Mouse (Mus musculus): ENCODE measurements at regions not wholly inside any gene's neighbourhood (a gene's known extent, or its start where the extent isn't known, plus 50 kb on each side); places are given as distances from the start of the nearest gene placed in this dataset.
A peak's percentile ranks its signal among the peaks of the same experiment; 100 is the strongest.

DNA sequence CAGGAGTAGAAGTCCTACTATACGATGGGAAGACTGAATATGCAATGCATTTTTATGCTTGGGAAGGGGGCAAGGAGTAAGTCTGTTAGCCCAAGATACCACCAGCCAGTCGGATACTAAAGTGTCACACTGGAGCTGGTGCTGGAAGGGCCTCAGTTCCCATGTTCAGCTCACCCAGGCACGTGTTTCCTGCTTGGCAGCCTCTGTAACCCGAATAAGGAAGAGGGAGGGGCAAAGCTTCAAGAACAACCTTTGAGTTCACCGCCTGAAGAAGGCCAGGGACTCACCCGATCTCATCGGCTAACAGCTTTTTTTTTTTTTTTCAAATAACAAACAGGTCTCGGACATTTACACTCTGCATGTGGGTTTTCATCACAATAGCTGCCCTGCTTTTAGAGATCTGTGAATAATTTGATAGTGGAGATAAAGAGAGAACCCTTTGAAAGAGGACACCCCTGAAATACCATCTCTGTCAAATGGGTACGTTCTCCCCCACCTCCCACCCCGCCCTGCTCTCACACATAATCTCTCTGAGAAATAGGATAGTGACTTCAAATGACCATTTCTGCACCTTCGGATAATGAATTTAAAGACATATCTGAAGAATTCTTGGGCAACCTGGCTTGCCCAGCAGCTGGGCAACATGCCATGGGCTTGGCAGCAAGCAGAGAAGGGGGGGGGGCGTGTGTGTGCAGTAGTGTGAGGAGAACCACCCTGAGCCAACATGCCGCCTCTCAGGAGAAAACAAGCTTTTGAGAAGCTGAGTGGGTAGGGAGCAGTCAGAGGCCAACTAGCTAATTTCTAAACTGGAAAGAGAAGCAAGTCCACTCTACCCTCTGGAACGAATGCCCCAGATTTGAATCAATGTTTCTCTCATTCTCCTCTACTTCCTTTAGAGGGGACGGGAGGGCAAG, 115.1 kb downstream of the Gm10260 start:
- Histone ChIP-seq H3K4me3 (ENCODE audit: low read length) (no peak overlapping the region), H3K4me2 (ENCODE audit: low read depth, low read length) (peak overlapping the region; percentile 18; the same call in 1 of the 2 replicates), H3K27me3 (ENCODE audit: control insufficient read depth, insufficient read depth, low read depth, low read length) (no peaks in the 10 kb centered on the region), H3K9me3 (ENCODE audit: control insufficient read depth, low read length) (no peaks in the 10 kb centered on the region; the same call in 1 of the 2 replicates), H3K4me1 (replicated peaks; ENCODE audit: control insufficient read depth, insufficient read depth, low read length) (peaks cover 19% of the 10 kb centered on the region), H3K27ac (ENCODE audit: low read length) (peak overlapping the region; percentile 70), H3K36me3 (ENCODE audit: control insufficient read depth, insufficient read depth, low read length) (no peaks in the 10 kb centered on the region), H3K9ac (ENCODE audit: low read length) (no peak overlapping the region)
- 29% methylated on average over 15 of the region's 15 CpGs for WGBS
- ATAC-seq (ENCODE audit: low read depth) = peak; percentile 88

DNA sequence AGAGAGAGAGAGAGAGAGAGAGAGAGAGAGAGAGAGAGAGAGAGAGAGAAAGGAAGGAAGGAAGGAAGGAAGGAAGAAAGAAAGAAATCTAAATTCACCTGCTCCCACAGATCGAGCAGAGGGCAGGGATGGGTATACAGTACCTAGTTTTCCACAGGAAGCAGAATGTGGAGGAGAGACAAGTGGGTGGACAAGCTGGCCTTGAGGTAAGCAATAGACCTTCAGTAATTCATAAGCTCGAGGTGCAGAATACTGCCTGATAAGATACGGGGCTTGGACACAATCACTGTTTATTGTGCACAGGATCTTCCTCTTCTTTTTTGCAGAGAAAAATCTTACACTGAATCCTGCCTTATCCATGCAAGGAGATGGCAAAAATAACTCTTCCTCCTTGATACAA, 120.2 kb downstream of the Gm10260 start:
- Histone ChIP-seq H3K4me1 (replicated peaks; ENCODE audit: control insufficient read depth, insufficient read depth, low read length) (peaks cover 11% of the 10 kb centered on the region), H3K27ac (ENCODE audit: low read length) (no peak overlapping the region), H3K9ac (ENCODE audit: low read length) (no peak overlapping the region), H3K27me3 (ENCODE audit: control insufficient read depth, insufficient read depth, low read depth, low read length) (no peaks in the 10 kb centered on the region), H3K36me3 (ENCODE audit: control insufficient read depth, insufficient read depth, low read length) (no peaks in the 10 kb centered on the region), H3K9me3 (ENCODE audit: control insufficient read depth, low read length) (no peaks in the 10 kb centered on the region; the same call in 1 of the 2 replicates), H3K4me2 (ENCODE audit: low read depth, low read length) (no peak overlapping the region), H3K4me3 (ENCODE audit: low read length) (no peak overlapping the region)
- WGBS = 56% methylated on average over 3 of the region's 3 CpGs
- ATAC-seq (ENCODE audit: low read depth) = no peak

GRCm38 (mm10) chr13:97639656-97640055, 120.8 kb downstream of the Gm10260 start:
- 63% methylated on average over 3 of the region's 3 CpGs for WGBS
- no peak for ATAC-seq (ENCODE audit: low read depth)
- H3K9ac ChIP-seq (ENCODE audit: low read length) = no peak overlapping the region
- no peaks in the 10 kb centered on the region for H3K36me3 ChIP-seq (ENCODE audit: control insufficient read depth, insufficient read depth, low read length)
- peaks cover 5% of the 10 kb centered on the region for H3K4me1 ChIP-seq (replicated peaks; ENCODE audit: control insufficient read depth, insufficient read depth, low read length)
- no peaks in the 10 kb centered on the region; the same call in 1 of the 2 replicates for H3K9me3 ChIP-seq (ENCODE audit: control insufficient read depth, low read length)
- no peaks in the 10 kb centered on the region for H3K27me3 ChIP-seq (ENCODE audit: control insufficient read depth, insufficient read depth, low read depth, low read length)
- H3K4me2 ChIP-seq (ENCODE audit: low read depth, low read length) = no peak overlapping the region
- no peak overlapping the region for H3K27ac ChIP-seq (ENCODE audit: low read length)
- H3K4me3 ChIP-seq (ENCODE audit: low read length) = no peak overlapping the region

DNA sequence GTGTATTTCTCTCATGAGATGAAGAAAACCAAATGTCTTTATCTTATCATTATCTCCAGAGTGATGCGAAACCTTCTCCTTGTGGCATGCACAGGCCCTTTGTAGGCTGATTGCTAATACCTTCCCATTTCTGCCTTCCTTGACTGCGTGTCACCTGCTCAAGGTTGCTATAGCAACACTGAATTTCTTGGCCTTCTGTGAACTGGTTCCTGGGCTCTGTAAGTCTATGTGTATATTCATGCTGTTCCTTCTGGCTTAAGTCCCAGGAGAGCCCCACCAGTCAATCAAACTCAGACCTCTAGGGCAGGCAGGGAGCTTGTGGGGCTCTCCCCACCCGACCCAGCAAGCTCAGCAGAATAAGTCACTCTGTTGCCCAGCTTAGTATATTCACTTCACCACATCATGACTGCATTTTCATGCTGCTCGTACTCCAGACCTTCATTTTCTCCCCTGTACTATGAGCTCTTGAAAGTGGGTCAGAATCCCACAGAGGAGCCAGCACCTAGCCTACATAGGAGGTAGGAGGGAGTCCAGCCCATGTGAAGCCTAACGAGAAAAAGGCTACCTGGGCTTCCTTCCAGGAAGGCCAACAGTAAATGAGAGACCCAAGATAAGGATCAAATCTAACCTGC, 121.9 kb downstream of the Gm10260 start:
- H3K4me3 ChIP-seq (ENCODE audit: low read length) = no peak overlapping the region

DNA sequence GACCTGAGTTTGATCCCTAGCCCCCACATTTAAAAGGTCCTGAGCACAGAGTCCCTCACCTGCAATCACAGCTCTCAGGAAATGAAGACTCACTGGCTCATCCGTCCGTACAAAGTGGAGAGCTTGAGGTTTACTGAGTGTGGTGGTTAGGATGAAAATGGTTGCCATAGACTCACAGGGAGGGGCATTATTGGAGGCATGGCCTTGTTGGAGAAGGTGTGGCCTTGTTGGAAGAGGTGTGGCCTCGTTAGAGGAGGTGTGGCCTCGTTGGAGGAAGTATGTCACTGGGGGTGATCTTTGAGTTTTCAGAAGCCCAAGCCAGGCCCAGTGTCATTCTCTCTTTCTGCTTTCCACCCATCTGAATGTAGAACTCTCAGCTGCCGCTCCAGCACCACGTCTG, 122.9 kb downstream of the Gm10260 start:
- ATAC-seq (ENCODE audit: low read depth) = no peak
- Histone ChIP-seq H3K27me3 (ENCODE audit: control insufficient read depth, insufficient read depth, low read depth, low read length) (no peaks in the 10 kb centered on the region), H3K9me3 (ENCODE audit: control insufficient read depth, low read length) (no peaks in the 10 kb centered on the region), H3K4me2 (ENCODE audit: low read depth, low read length) (no peak overlapping the region), H3K4me3 (ENCODE audit: low read length) (no peak overlapping the region), H3K36me3 (ENCODE audit: control insufficient read depth, insufficient read depth, low read length) (no peaks in the 10 kb centered on the region), H3K27ac (ENCODE audit: low read length) (no peak overlapping the region), H3K9ac (ENCODE audit: low read length) (no peak overlapping the region), H3K4me1 (replicated peaks; ENCODE audit: control insufficient read depth, insufficient read depth, low read length) (peaks cover 10% of the 10 kb centered on the region)
- WGBS = 86% methylated on average over 6 of the region's 6 CpGs

More for the DNA sequence above, 121.9 kb downstream of the Gm10260 start:
- no peaks in the 10 kb centered on the region for H3K9me3 ChIP-seq (ENCODE audit: control insufficient read depth, low read length)
- H3K27ac ChIP-seq (ENCODE audit: low read length) = no peak overlapping the region
- ATAC-seq (ENCODE audit: low read depth) = peak; percentile 78
- 52% methylated on average over 5 of the region's 5 CpGs for WGBS
- no peak overlapping the region for H3K4me2 ChIP-seq (ENCODE audit: low read depth, low read length)
- no peaks in the 10 kb centered on the region for H3K36me3 ChIP-seq (ENCODE audit: control insufficient read depth, insufficient read depth, low read length)
- peaks cover 10% of the 10 kb centered on the region for H3K4me1 ChIP-seq (replicated peaks; ENCODE audit: control insufficient read depth, insufficient read depth, low read length)
- H3K9ac ChIP-seq (ENCODE audit: low read length) = no peak overlapping the region
- H3K27me3 ChIP-seq (ENCODE audit: control insufficient read depth, insufficient read depth, low read depth, low read length) = no peaks in the 10 kb centered on the region

- WGBS = 52% methylated on average over 8 of the region's 8 CpGs
- no peak overlapping the region for H3K4me3 ChIP-seq (ENCODE audit: low read length)
- H3K27me3 ChIP-seq (ENCODE audit: control insufficient read depth, insufficient read depth, low read depth, low read length) = no peaks in the 10 kb centered on the region
- no peak overlapping the region for H3K4me2 ChIP-seq (ENCODE audit: low read depth, low read length)
- H3K27ac ChIP-seq (ENCODE audit: low read length) = 0 out of 2 replicates have a peak overlapping the region, but pooled peaks have one; percentile 1
- H3K36me3 ChIP-seq (ENCODE audit: control insufficient read depth, insufficient read depth, low read length) = no peaks in the 10 kb centered on the region
- peaks cover 10% of the 10 kb centered on the region for H3K4me1 ChIP-seq (replicated peaks; ENCODE audit: control insufficient read depth, insufficient read depth, low read length)
- ATAC-seq (ENCODE audit: low read depth) = peak; percentile 34; the same call in 1 of the 2 replicates
- no peak overlapping the region for H3K9ac ChIP-seq (ENCODE audit: low read length)
- no peaks in the 10 kb centered on the region for H3K9me3 ChIP-seq (ENCODE audit: control insufficient read depth, low read length)
Observed at GRCm38 (mm10) chr13:97634041-97634788, 126.2 kb downstream of the Gm10260 start.

DNA sequence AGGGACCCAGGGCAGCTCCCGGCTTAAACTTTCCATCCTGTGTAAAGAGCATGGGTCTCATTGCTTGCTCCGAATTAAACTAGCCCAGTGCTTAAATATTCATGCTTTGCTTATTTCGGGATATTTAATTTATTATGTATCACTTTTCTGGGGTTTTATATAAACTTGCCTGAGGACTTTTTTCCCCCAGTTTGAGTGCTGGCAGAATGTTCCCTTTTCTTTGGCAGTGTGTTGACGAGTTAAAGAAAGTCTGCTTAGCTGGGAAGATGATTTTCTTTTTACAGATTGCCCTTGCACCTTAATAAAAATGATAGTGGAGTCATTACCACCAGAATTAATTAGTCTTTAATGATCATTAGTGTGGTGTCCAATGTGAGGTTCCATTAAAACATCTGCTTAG, 126.9 kb downstream of the Gm10260 start:
- H3K4me3 ChIP-seq (ENCODE audit: low read length) = no peak overlapping the region
- H3K4me2 ChIP-seq (ENCODE audit: low read depth, low read length) = no peak overlapping the region
- no peaks in the 10 kb centered on the region for H3K9me3 ChIP-seq (ENCODE audit: control insufficient read depth, low read length)
- no peak overlapping the region; the same call in 1 of the 2 replicates for H3K27ac ChIP-seq (ENCODE audit: low read length)
- no peak overlapping the region for H3K9ac ChIP-seq (ENCODE audit: low read length)
- WGBS = 53% methylated on average over 4 of the region's 4 CpGs
- peaks cover 6% of the 10 kb centered on the region; the same call in 1 of the 2 replicates for H3K4me1 ChIP-seq (replicated peaks; ENCODE audit: control insufficient read depth, insufficient read depth, low read length)
- no peaks in the 10 kb centered on the region for H3K36me3 ChIP-seq (ENCODE audit: control insufficient read depth, insufficient read depth, low read length)
- H3K27me3 ChIP-seq (ENCODE audit: control insufficient read depth, insufficient read depth, low read depth, low read length) = no peaks in the 10 kb centered on the region
- no peak for ATAC-seq (ENCODE audit: low read depth)

GRCm38 (mm10) chr13:97631872-97632402, 128.5 kb downstream of the Gm10260 start:
- Histone ChIP-seq H3K36me3 (ENCODE audit: control insufficient read depth, insufficient read depth, low read length) (no peaks in the 10 kb centered on the region), H3K9ac (ENCODE audit: low read length) (no peak overlapping the region), H3K4me2 (ENCODE audit: low read depth, low read length) (no peak overlapping the region), H3K9me3 (ENCODE audit: control insufficient read depth, low read length) (no peaks in the 10 kb centered on the region), H3K4me3 (ENCODE audit: low read length) (no peak overlapping the region), H3K4me1 (replicated peaks; ENCODE audit: control insufficient read depth, insufficient read depth, low read length) (peaks cover 6% of the 10 kb centered on the region; the same call in 1 of the 2 replicates), H3K27ac (ENCODE audit: low read length) (no peak overlapping the region), H3K27me3 (ENCODE audit: control insufficient read depth, insufficient read depth, low read depth, low read length) (no peaks in the 10 kb centered on the region)
- 79% methylated on average over 13 of the region's 13 CpGs for WGBS
- ATAC-seq (ENCODE audit: low read depth) = no peak
